Mouse (Mus musculus): ENCODE measurements around the gene Nsrp1. TPM values are rescaled to one million over a fixed set of nuclear protein-coding genes. Genes with fewer than 3 reads are reported as not detected.

Nsrp1 gene
- polyA plus RNA-seq, 1 experiment: 0.92 TPM

DNA sequence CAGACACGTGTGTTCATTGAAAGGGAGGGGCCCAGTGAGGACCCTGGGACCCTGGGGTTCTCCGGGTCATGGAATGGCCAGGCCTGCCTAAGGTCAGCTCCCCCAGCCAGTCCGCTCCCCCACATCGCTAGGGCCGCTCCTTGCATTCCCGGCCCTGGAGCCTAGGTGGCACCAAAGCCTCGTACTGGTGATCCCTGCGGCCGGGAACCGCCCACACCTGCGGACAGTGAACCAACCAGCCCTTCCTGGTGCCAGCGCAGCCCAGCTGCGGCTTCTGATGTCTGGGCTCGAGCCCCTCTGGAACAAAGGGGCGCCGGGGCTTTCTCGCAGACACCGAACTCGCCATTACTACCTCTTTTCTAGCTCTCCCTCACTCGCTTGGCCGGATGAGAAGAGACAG lies 80.9 kb downstream of the Nsrp1 start:
- 1% methylated on average over 21 of the region's 21 CpGs for WGBS

DNA sequence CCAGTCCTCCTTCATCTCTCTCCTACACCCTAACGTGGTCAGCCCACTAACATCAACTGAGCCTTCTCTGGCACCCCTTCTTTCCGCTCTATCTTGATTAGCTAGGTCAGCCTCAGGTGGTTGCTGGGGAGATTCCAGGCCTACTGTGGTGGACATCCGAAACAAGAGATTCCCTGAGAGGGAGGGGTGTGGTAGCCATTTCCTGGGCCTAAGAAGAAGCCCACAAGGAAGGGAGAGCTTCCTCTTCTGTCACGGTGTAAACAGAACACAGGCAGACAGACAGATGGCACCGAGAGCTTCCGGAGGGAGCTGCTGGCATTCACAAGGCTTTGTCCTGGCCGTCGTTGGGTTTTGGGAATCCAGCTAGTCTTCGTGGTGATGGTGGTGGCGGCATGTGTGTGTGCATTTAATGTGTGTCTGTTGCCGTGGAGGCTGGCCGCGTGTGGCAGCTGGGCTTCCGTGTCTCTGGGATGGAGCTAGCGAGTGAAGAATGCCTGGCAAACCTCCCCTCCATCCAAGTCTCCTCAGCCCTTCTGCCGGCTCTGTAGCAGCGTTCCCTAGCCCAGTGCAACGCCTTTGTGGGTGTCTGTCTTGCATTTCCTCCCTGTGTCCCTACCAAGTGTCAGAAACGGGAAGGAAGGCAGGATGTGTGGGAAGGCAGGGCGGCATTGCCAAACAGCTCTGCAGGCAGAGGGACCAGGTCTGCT lies 82.1 kb downstream of the Nsrp1 start:
- whole genome bisulfite sequencing: 50% methylated on average over 20 of the region's 20 CpGs
- DNase-seq (ENCODE audit: low read depth, low spot score): no peak

More for the DNA sequence above, 80.9 kb downstream of the Nsrp1 start:
- DNase-seq (ENCODE audit: low read depth, low spot score): no peak

Other genes starting within 250 kb of the Nsrp1 start
- gene Cpd, start 231.4 kb downstream of the Nsrp1 start, polyA plus RNA-seq (2012; rRNA removed): 17.5 and 22.4 TPM in 2 replicates
- 60.5 and 146 TPM in 2 replicates for gene Tmigd1, start 176.3 kb downstream of the Nsrp1 start, polyA plus RNA-seq (2012; rRNA removed)
- gene Blmh, start 153.6 kb downstream of the Nsrp1 start, polyA plus RNA-seq (2012; rRNA removed): 18.8 and 20.2 TPM in 2 replicates
- gene Slc6a4, start 79.8 kb downstream of the Nsrp1 start, polyA plus RNA-seq (2012; rRNA removed): 41.2 and 108 TPM in 2 replicates
- 0.84 and 1.2 TPM in 2 replicates for gene Efcab5, start 110.5 kb upstream of the Nsrp1 start, polyA plus RNA-seq (2012; rRNA removed)
- gene Ssh2, start 137.9 kb upstream of the Nsrp1 start, polyA plus RNA-seq (2012; rRNA removed): 5.8 and 8.8 TPM in 2 replicates

Data from large intestine, adult 2 months (tissue).